Mouse (Mus musculus) liver, embryonic 16.5 days (tissue): Measurements from ENCODE around the gene Hist1h2bm. TPM values are rescaled to one million over a fixed set of nuclear protein-coding genes. Genes with fewer than 3 reads are reported as not detected.

Experiments used
- ATAC-seq: fragments of 200-750 bp; cut with Nextera tagmentation; 2 replicates; pipeline ENCODE4 v1.8.0; 2017; ENCODE audit warnings: low read depth, mild to moderate bottlenecking, moderate number of reproducible peaks, moderate library complexity
- H3K27ac ChIP-seq: fragments of 300-500 bp; sonication (generic); 2 replicates; pipeline ENCODE4 v1.5.1; 2014; ENCODE audit warnings: mild to moderate bottlenecking, low read length
- H3K27me3 ChIP-seq: fragments of 300-500 bp; sonication (generic); 2 replicates; pipeline ENCODE4 v1.6.1; 2014; ENCODE audit warnings: low read depth, low read length, mixed read lengths; ENCODE audit not compliant: control insufficient read depth, insufficient read depth
- H3K36me3 ChIP-seq: fragments of 300-500 bp; sonication (generic); 2 replicates; pipeline ENCODE4 v1.6.1; 2014; ENCODE audit warnings: mild to moderate bottlenecking; ENCODE audit not compliant: control insufficient read depth, insufficient read depth
- H3K4me1 ChIP-seq: fragments of 300-500 bp; sonication (generic); 2 replicates; pipeline ENCODE4 v1.6.1; 2014; ENCODE audit warnings: low read depth, low read length, mixed read lengths; ENCODE audit not compliant: control insufficient read depth
- H3K4me2 ChIP-seq: fragments of 300-500 bp; sonication (generic); 2 replicates; pipeline ENCODE4 v1.6.1; 2014; ENCODE audit warnings: low read depth, low read length, mixed read lengths
- H3K4me3 ChIP-seq: fragments of 300-500 bp; sonication (generic); 2 replicates; pipeline ENCODE4 v1.5.1; 2014; ENCODE audit warnings: low read depth, mild to moderate bottlenecking, low read length
- H3K9ac ChIP-seq: fragments of 300-500 bp; sonication (generic); 2 replicates; pipeline ENCODE4 v1.6.1; 2014; ENCODE audit warnings: low read depth, low read length
- H3K9me3 ChIP-seq: fragments of 300-500 bp; sonication (generic); replicated peaks from 2 replicates; pipeline ENCODE4 v1.6.1; 2016; ENCODE audit warnings: low read length; ENCODE audit not compliant: control insufficient read depth
- WGBS: fragments of 180-500 bp; shearing (Covaris S2); extraction: QIAGEN DNeasy Blood & Tissue Kit; methylation state at CpG from one replicate; pipeline ENCODE4 v1.1.7; 2014; ENCODE audit not compliant: insufficient replicate concordance; 5-methylcytosine and 5-hydroxymethylcytosine counted together
- microRNA-seq: library from miRNA; unstranded; fragments of <30 nt; microRNA quantifications from one replicate; pipeline ENCODE4, GENCODE M21; 2016
- polyA plus RNA-seq: library from polyadenylated mRNA; unstranded; fragments of >200 nt; fragmentation: Nextera tagmentation; extraction: Ambion mirVana; gene quantifications from 2 replicates; pipeline ENCODE4 v1.2.1, GENCODE M21; 2015

The Hist1h2bm gene
- polyA plus RNA-seq, 1 experiment from 2014 or later: 5.9 TPM

DNA sequence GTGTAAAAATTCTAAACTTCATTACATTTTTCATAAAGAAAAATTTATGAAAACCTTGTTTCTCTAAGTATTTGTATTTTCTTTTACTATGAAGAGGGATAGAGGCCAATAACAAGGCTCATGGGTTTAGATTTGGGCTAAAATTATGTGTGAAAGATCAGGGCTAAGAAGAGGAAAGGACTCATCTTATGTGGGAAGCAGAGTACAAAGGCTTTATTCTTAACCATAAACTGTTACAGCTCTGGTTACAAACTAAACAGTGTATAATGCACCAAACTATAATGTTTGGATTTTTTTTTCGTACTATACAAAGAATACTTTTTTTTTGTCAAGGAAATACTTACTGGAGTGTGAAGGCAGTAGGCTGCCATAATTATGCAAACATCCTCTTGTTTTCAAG is 33.9 kb downstream of the Hist1h2bm start:
- Histone ChIP-seq H3K36me3 (no peaks in the 10 kb centered on the region), H3K9ac (peak overlapping the region; percentile 42; the same call in 1 of the 2 replicates), H3K4me2 (peak overlapping the region; percentile 55), H3K27me3 (no peaks in the 10 kb centered on the region), H3K27ac (peak overlapping the region; percentile 86; the same call in 1 of the 2 replicates), H3K4me3 (peak overlapping the region; percentile 57), H3K9me3 (no peaks in the 10 kb centered on the region), H3K4me1 (peaks cover 5% of the 10 kb centered on the region)
- 53% methylated on average over 1 of the region's 1 CpGs for WGBS
- no peak for ATAC-seq

Small RNAs within 50 kb of the gene (microRNA-seq; reads per million reads assigned to microRNA genes)
- gene Gm44357 (not detected), gene Gm44367 (not detected), gene Gm44454 (not detected)

Other genes starting within 250 kb of the Hist1h2bm start
- gene Zkscan4, start 243.1 kb upstream of the Hist1h2bm start, polyA plus RNA-seq: 0.44 TPM in 2 replicates
- gene Gm10065, start 242.6 kb upstream of the Hist1h2bm start, polyA plus RNA-seq: not detected in 2 replicates
- gene AK157302, start 226.8 kb upstream of the Hist1h2bm start, polyA plus RNA-seq: 0.62 and 0.70 TPM in 2 replicates
- 4.7 and 5.5 TPM in 2 replicates for gene Gm11273, start 220.6 kb upstream of the Hist1h2bm start, polyA plus RNA-seq
- 1.0 and 1.2 TPM in 2 replicates for gene Zkscan8, start 190.9 kb upstream of the Hist1h2bm start, polyA plus RNA-seq
- gene Olfr1366, start 179.2 kb upstream of the Hist1h2bm start, polyA plus RNA-seq: 0.04 TPM in 1 of 2 replicates, not detected in the other
- gene Olfr1535, start 162.2 kb upstream of the Hist1h2bm start, polyA plus RNA-seq: not detected in 2 replicates
- gene Olfr1364, start 140.3 kb upstream of the Hist1h2bm start, polyA plus RNA-seq: not detected in 2 replicates
- not detected in 2 replicates for gene Olfr1362, start 108.0 kb upstream of the Hist1h2bm start, polyA plus RNA-seq
- gene Olfr11, start 79.5 kb upstream of the Hist1h2bm start, polyA plus RNA-seq: not detected in 2 replicates
- not detected in 2 replicates for gene Olfr1361, start 58.7 kb upstream of the Hist1h2bm start, polyA plus RNA-seq
- gene Olfr1360, start 44.6 kb upstream of the Hist1h2bm start, polyA plus RNA-seq: not detected in 2 replicates
- gene Olfr1359, start 23.9 kb upstream of the Hist1h2bm start, polyA plus RNA-seq: not detected in 2 replicates
- 3.5 and 6.2 TPM in 2 replicates for gene Hist1h2bl, start 5.9 kb upstream of the Hist1h2bm start, polyA plus RNA-seq
- 18.6 and 20.0 TPM in 2 replicates for gene Hist1h2ai, start 5.6 kb upstream of the Hist1h2bm start, polyA plus RNA-seq
- gene Hist1h3h, start 4.4 kb upstream of the Hist1h2bm start, polyA plus RNA-seq: 4.4 and 13.9 TPM in 2 replicates
- 0.99 and 1.0 TPM in 2 replicates for gene Hist1h4j, start 13.0 kb downstream of the Hist1h2bm start, polyA plus RNA-seq
- 5.0 and 6.3 TPM in 2 replicates for gene Hist1h4k, start 28.5 kb downstream of the Hist1h2bm start, polyA plus RNA-seq
- 40.9 and 50.2 TPM in 2 replicates for gene Hist1h2ak, start 31.8 kb downstream of the Hist1h2bm start, polyA plus RNA-seq
- 8.1 and 12.9 TPM in 2 replicates for gene Hist1h2bn, start 32.1 kb downstream of the Hist1h2bm start, polyA plus RNA-seq
- 22.9 and 30.4 TPM in 2 replicates for gene Hist1h1b, start 58.6 kb downstream of the Hist1h2bm start, polyA plus RNA-seq
- 158 and 190 TPM in 2 replicates for gene Hist1h3i, start 61.3 kb downstream of the Hist1h2bm start, polyA plus RNA-seq
- gene Hist1h2an, start 65.2 kb downstream of the Hist1h2bm start, polyA plus RNA-seq: 10.1 and 14.1 TPM in 2 replicates
- 3.8 and 7.6 TPM in 2 replicates for gene Hist1h2bp, start 65.4 kb downstream of the Hist1h2bm start, polyA plus RNA-seq
- gene Hist1h2bq, start 88.2 kb downstream of the Hist1h2bm start, polyA plus RNA-seq: 25.4 and 31.7 TPM in 2 replicates
- 2.1 TPM in 1 of 2 replicates, not detected in the other for gene Hist1h2ao, start 88.4 kb downstream of the Hist1h2bm start, polyA plus RNA-seq
- not detected in 2 replicates for gene Hist1h4m, start 89.7 kb downstream of the Hist1h2bm start, polyA plus RNA-seq
- gene Hist1h4n, start 110.2 kb downstream of the Hist1h2bm start, polyA plus RNA-seq: 25.5 and 40.3 TPM in 2 replicates
- 3,914 and 4,206 TPM in 2 replicates for gene Hist1h2ap, start 111.5 kb downstream of the Hist1h2bm start, polyA plus RNA-seq
- 24.7 and 33.6 TPM in 2 replicates for gene Hist1h2br, start 111.7 kb downstream of the Hist1h2bm start, polyA plus RNA-seq
- 0.55 and 0.56 TPM in 2 replicates for gene Zfp184, start 223.1 kb downstream of the Hist1h2bm start, polyA plus RNA-seq